Mouse (Mus musculus) retina, embryonic 14.5 days (tissue): ENCODE results near the gene Ajap1.
A peak's percentile ranks its signal among the peaks of the same experiment; 100 is the strongest.

ENCODE experiments used
- DNase-seq: peaks from one replicate; pipeline ENCODE4 v3.0.0-alpha.2; 2015; ENCODE audit warnings: low spot score

Ajap1 gene

GRCm38 (mm10) chr4:153482459-153483338 lies at the start of gene Ajap1:
Ajap1 (minus strand) TSS chr4:153482811.
- peak; percentile 55 for DNase-seq

GRCm38 (mm10) chr4:153530536-153530935 lies 47.9 kb upstream of the Ajap1 start:
- no peak for DNase-seq

DNA sequence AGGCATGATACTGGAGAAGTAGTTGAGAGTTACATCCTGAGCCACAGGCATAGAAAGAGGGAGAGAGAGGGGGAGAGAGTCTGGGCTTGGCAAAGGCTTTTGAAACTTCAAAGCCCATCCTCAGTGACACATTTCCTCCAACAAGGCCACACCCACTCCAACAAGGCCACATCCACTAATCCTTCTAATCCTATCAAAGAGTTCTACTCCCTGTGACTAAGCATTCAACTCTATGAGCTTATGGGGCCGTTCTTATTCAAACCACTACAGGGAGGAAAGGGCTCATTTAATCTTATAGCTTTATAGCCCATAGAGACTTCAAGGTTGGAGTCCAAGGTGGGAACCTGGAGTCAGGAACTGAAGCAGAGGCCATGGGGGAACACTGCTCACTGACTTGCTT lies 39.0 kb upstream of the Ajap1 start:
- DNase-seq, result no peak

DNA sequence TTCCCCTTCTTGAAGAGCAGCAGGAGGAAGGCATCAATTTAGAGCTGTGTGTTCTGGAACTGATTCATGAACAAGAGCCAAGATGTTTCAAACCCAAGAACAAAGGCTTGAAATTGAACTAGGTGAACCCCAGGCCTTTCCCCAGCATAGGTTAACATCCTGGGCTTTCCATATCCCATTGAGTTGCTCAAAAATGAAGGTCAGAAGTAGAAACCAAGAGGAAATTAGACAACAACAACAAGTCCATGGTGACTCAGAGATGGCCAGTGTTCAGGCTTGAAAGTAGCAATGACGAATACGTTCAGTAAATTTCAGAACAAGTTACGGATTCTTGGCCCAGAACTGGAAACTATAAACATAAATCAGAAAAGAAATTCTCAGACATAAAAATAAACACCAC lies 37.3 kb upstream of the Ajap1 start:
- DNase-seq, result no peak

GRCm38 (mm10) chr4:153519289-153519688 lies 36.7 kb upstream of the Ajap1 start:
- DNase-seq, result no peak

GRCm38 (mm10) chr4:153515786-153516185 lies 33.2 kb upstream of the Ajap1 start:
- peak; percentile 48 for DNase-seq

- no peak for DNase-seq
Observed at GRCm38 (mm10) chr4:153514071-153514470, 31.5 kb upstream of the Ajap1 start.

GRCm38 (mm10) chr4:153511530-153511929 lies 28.9 kb upstream of the Ajap1 start:
- no peak for DNase-seq

GRCm38 (mm10) chr4:153501936-153502335 lies 19.3 kb upstream of the Ajap1 start:
- no peak for DNase-seq

DNA sequence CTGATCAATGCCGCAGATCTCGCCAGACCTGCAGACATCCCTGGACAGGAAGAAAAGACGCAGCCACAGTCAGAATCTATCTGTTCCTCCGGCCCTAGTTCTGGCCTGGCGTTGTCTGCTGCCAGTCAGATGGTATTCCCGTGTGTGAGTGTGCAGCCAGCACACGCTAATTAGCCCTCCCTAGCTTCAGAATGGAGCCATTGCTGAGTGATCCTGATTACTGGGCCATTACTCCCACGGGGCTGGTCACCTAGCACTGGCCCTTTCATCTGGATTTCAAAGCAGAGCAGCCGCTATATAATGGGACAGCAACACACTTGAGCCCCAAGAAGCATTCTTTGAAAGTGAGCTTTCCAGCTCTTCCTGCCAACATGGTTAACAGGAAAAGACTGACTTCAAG lies 9.8 kb upstream of the Ajap1 start:
- DNase-seq, result no peak

GRCm38 (mm10) chr4:153489116-153489515 lies 6.5 kb upstream of the Ajap1 start:
- no peak for DNase-seq

- no peak for DNase-seq
Observed at GRCm38 (mm10) chr4:153485913-153486312, 3.3 kb upstream of the Ajap1 start.

GRCm38 (mm10) chr4:153484392-153484791 lies 1.8 kb upstream of the Ajap1 start:
- peak; percentile 92 for DNase-seq

- DNase-seq, result peak; percentile 32
Observed at GRCm38 (mm10) chr4:153481361-153482234, 1.0 kb downstream of the Ajap1 start.

DNA sequence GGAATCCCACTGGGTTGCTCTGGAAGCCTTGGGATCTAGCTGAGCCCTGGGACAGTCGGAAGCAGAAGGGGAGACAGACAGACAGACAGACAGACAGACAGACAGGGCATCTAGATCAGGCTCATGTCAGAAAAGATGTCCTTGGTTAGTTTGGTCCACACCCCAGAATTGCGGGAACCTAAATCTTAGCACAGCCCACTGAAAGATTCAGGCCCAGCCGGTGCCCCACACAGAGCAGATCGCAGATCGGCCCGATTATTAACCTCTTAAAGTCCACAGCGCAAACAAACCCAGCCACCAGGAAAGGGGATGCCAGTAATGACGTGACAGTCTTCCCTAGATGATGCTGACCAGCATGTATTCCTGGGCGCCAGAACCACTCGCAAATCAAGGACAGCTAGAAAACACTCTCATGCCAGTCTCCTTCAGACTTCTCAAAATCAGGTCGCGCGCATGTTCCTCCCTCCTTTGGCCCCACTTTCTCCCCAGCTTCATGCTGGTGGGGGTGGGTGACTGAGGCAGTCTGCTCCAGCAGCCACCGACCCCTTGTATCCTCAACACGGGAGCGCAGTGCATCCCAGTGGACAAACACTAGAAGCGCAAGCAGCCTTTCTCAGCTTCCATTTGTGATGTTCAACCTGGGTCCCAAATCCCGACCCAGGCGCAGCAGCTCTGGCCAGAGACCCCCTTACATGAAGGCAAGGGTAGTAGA lies 1.9 kb downstream of the Ajap1 start:
- DNase-seq, result peak; percentile 87

GRCm38 (mm10) chr4:153479144-153479543 lies 3.5 kb downstream of the Ajap1 start:
- peak; percentile 40 for DNase-seq

DNA sequence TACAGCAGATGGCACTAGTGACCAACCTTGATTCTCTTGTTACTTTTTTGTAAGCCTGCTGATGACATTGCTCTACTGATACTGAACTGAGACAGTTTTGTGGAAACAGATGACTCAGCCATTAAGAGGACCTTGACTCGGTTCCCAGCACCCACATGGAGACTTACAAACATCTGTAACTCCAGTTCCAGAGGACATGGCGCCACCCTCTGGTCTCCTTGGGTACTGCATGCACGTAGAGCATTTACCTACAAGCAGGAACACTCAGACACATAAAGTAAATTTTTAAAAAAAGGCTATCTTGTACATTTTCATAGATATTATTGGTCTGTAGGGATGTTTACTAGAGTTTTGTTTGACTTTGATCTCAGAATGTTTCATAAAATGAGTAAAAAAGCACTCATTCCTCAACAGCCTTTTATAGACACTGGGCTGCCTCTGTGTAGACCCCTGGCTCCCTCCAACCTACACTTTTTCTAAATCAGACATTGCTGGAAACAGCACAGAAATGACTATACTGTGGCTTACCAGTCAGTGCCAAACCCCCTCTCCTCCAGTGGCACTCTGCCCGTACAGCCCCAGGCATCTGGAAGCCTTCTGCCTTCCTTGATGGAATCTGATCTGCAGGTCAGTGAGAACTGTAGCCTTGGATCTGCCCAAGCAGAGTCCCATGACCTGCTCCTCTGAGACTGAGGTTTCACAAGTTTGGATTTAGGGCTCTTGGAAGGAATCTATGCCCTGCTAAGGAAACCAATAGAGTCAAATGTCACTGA lies 8.9 kb downstream of the Ajap1 start:
- DNase-seq, result no peak

GRCm38 (mm10) chr4:153469712-153470111 lies 12.9 kb downstream of the Ajap1 start:
- no peak for DNase-seq

DNA sequence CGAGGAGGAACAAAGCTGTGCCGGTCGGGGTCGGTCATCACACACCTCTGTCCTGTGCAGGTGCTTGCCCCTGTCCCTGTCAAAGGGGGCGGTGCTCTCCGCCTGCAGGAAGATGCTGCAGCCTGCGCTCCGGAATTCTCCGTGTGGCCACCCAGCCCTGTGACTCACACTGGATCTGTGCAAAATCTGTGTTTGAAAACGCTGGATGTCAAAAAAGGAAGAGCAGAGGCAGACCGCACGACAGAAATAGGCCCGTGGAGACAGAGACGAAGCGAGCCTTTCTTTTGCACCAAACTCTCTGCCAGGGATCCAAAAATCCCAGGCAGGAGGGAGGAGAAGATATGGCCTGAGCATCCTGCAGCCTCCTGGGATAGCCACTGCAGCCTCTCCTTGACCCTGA lies 22.7 kb downstream of the Ajap1 start:
- DNase-seq, result no peak

GRCm38 (mm10) chr4:153459503-153459902 lies 23.1 kb downstream of the Ajap1 start:
- DNase-seq, result no peak

- DNase-seq, result no peak
Observed at GRCm38 (mm10) chr4:153458821-153459220, 23.8 kb downstream of the Ajap1 start.

- no peak for DNase-seq
Observed at GRCm38 (mm10) chr4:153453496-153453895, 29.1 kb downstream of the Ajap1 start.
